Mouse (Mus musculus) spleen, postnatal 36 days (tissue): Measurements from ENCODE around the gene Cwf19l1.
"Not testable (repeated sequence)": the region's sequence is repeated elsewhere in the genome, so short reads cannot be mapped to it uniquely, and the experiment has no call there.

Experiments
- DNase-seq, 2 experiments: peaks; one replicate each; pipeline ENCODE4 v3.0.0; 2022; ENCODE audit warnings: low spot score in 2 of 2, mixed read lengths in 1 of 2

The Cwf19l1 gene

GRCm38 (mm10) chr19:44135072-44135959 is at the start of gene Cwf19l1:
Gene Cwf19l1, minus strand, starts transcription at chr19:44135876.
- DNase-seq = peak; percentile 71 to 80

GRCm38 (mm10) chr19:44183968-44184367 is 48.3 kb upstream of the Cwf19l1 start:
- DNase-seq = no peak

GRCm38 (mm10) chr19:44180502-44180901 is 44.8 kb upstream of the Cwf19l1 start:
- no peak for DNase-seq

GRCm38 (mm10) chr19:44176741-44177140 is 41.1 kb upstream of the Cwf19l1 start:
- DNase-seq = no peak

- no peak for DNase-seq
Measured at GRCm38 (mm10) chr19:44174835-44175234, 39.2 kb upstream of the Cwf19l1 start.

GRCm38 (mm10) chr19:44161515-44161914 is 25.8 kb upstream of the Cwf19l1 start:
- no peak for DNase-seq

- no peak for DNase-seq
Measured at GRCm38 (mm10) chr19:44159386-44159785, 23.7 kb upstream of the Cwf19l1 start.

- DNase-seq = no peak
Measured at GRCm38 (mm10) chr19:44157005-44157404, 21.3 kb upstream of the Cwf19l1 start.

- DNase-seq = no peak
Measured at GRCm38 (mm10) chr19:44153781-44154180, 18.1 kb upstream of the Cwf19l1 start.

GRCm38 (mm10) chr19:44148991-44149390 is 13.3 kb upstream of the Cwf19l1 start:
- no peak for DNase-seq

- DNase-seq = no peak
Measured at GRCm38 (mm10) chr19:44148345-44148744, 12.7 kb upstream of the Cwf19l1 start.

- no peak for DNase-seq
Measured at GRCm38 (mm10) chr19:44146951-44147350, 11.3 kb upstream of the Cwf19l1 start.

- no peak for DNase-seq
Measured at GRCm38 (mm10) chr19:44146568-44146879, 10.8 kb upstream of the Cwf19l1 start.

GRCm38 (mm10) chr19:44145702-44146567 is 10.3 kb upstream of the Cwf19l1 start, which contains the start of gene Bloc1s2:
Gene Bloc1s2, minus strand, starts transcription at chr19:44146446.
- peak; percentile 91 for DNase-seq

GRCm38 (mm10) chr19:44144366-44144765 is 8.7 kb upstream of the Cwf19l1 start:
- peak; percentile 66 to 67 for DNase-seq

GRCm38 (mm10) chr19:44135960-44136485 is 347 bp upstream of the Cwf19l1 start:
- no peak for DNase-seq

- no peak for DNase-seq
Measured at GRCm38 (mm10) chr19:44132917-44133316, 2.8 kb downstream of the Cwf19l1 start.

GRCm38 (mm10) chr19:44128560-44128959 is 7.1 kb downstream of the Cwf19l1 start:
- no peak for DNase-seq

- no peak for DNase-seq
Measured at GRCm38 (mm10) chr19:44127729-44128497, 7.8 kb downstream of the Cwf19l1 start.

GRCm38 (mm10) chr19:44121137-44121536 is 14.5 kb downstream of the Cwf19l1 start:
- no peak for DNase-seq

- not testable (repeated sequence) for DNase-seq
Measured at GRCm38 (mm10) chr19:44120686-44121085, 15.0 kb downstream of the Cwf19l1 start.
